Mouse (Mus musculus): ENCODE data around the gene Sun3.

- no peak for TF ChIP-seq MAFK (IDR thresholded peaks at IDR 0.05; ENCODE audit: insufficient read depth, low read depth, low read length)
- TF ChIP-seq ZNF384 (IDR thresholded peaks at IDR 0.05; ENCODE audit: low read depth, low read length), result no peak
- TF ChIP-seq HCFC1 (IDR thresholded peaks at IDR 0.05; ENCODE audit: borderline replicate concordance, insufficient read depth, low read length), result no peak
Observed at GRCm38 (mm10) chr11:9018491-9019267, 30.1 kb downstream of the Sun3 start.
